Mouse (Mus musculus) small intestine, adult 2 months (tissue): ENCODE results near the gene Gpr153.

Experiments
- CTCF ChIP-seq: fragments of 200-500 bp; IDR thresholded peaks from 2 replicates; pipeline ENCODE4 v1.5.1; 2012; ENCODE audit warnings: low read depth, mild to moderate bottlenecking, control low read depth, inconsistent platforms, low read length, moderate library complexity, mixed read lengths; ENCODE audit not compliant: insufficient replicate concordance, insufficient read length; ENCODE audit errors: extremely low read depth
- POLR2A ChIP-seq: fragments of 200-500 bp; IDR thresholded peaks from 2 replicates; pipeline ENCODE4 v1.6.1; 2012; ENCODE audit warnings: low read depth, mild to moderate bottlenecking, control low read depth, inconsistent platforms, low read length, moderate library complexity

DNA sequence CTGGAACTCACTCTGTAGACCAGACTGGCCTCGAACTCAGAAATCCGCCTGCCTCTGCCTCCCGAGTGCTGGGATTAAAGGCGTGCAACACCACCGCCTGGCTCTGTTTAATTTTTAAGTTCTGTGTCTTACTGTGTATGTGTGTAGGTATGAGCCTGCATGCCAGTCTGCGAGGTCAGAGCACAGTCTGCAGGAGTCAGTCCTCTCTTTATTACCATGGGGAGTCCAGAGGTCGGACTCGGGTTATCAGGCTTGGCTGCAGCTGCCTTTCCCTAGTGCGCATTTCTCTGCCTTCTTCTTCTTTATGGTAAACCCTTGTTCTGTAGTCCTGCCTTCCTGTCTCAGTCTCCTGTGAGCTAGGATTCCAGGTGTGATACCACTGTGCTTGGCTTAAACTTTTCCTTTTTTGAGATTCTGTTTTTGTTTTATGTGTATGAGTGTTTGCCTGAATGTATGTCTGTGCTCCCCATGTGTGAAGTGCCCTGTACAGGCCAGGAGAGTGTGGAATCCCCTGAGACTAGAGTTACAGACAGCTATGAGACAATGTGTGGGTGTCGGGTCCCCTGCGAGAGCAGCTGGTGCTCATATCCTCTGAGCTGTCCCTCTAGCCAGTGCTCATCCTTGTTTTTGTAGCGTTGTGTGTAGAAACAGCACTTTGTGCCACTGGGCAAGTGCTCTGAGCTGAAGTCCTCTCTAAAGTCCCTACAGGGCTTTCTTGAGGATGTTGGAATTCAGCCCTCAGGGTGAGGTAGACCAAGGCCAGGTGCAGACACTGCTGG, 46.1 kb upstream of the Gpr153 start:
- TF ChIP-seq CTCF (no peak), POLR2A (no peak)
